Mouse (Mus musculus) heart, embryonic 15.5 days (tissue): ENCODE measurements at regions not wholly inside any gene's neighbourhood (a gene's known extent, or its start where the extent isn't known, plus 50 kb on each side); places are given as distances from the start of the nearest gene placed in this dataset.

Experiments
- ATAC-seq: fragments of 200-750 bp; cut with Nextera tagmentation; replicated peaks from 2 replicates; pipeline ENCODE4 v1.8.0; 2017; ENCODE audit warnings: low read depth, moderate TSS enrichment; ENCODE audit not compliant: insufficient number of reproducible peaks, insufficient read depth, low FRiP score
- H3K27ac ChIP-seq: fragments of 300-500 bp; sonication (generic); 2 replicates; pipeline ENCODE4 v1.5.1; 2015; ENCODE audit warnings: mild to moderate bottlenecking, inconsistent platforms
- H3K27me3 ChIP-seq: fragments of 300-500 bp; sonication (generic); 2 replicates; pipeline ENCODE4 v1.6.1; 2015; ENCODE audit warnings: inconsistent platforms
- H3K36me3 ChIP-seq: fragments of 300-500 bp; sonication (generic); 2 replicates; pipeline ENCODE4 v1.6.1; 2015; ENCODE audit warnings: mild to moderate bottlenecking, inconsistent platforms
- H3K4me1 ChIP-seq: fragments of 300-500 bp; sonication (generic); replicated peaks from 2 replicates; pipeline ENCODE4 v1.6.1; 2015; ENCODE audit warnings: inconsistent platforms
- H3K4me2 ChIP-seq: fragments of 300-500 bp; sonication (generic); 2 replicates; pipeline ENCODE4 v1.6.1; 2015; ENCODE audit warnings: inconsistent platforms, mild to moderate bottlenecking, moderate library complexity
- H3K4me3 ChIP-seq: fragments of 300-500 bp; sonication (generic); 2 replicates; pipeline ENCODE4 v1.5.1; 2015; ENCODE audit warnings: mild to moderate bottlenecking, inconsistent platforms
- H3K9ac ChIP-seq: fragments of 300-500 bp; sonication (generic); 2 replicates; pipeline ENCODE4 v1.6.1; 2015; ENCODE audit warnings: mild to moderate bottlenecking, inconsistent platforms
- H3K9me3 ChIP-seq: fragments of 300-500 bp; sonication (generic); replicated peaks from 2 replicates; pipeline ENCODE4 v1.6.1; 2016; ENCODE audit warnings: inconsistent platforms
- WGBS: fragments of 180-500 bp; shearing (Covaris S2); methylation state at CpG from one replicate; pipeline ENCODE4 v1.1.7; 2015; ENCODE audit warnings: mixed read lengths; 5-methylcytosine and 5-hydroxymethylcytosine counted together

- no peaks in the 10 kb centered on the region for H3K36me3 ChIP-seq
- no peak overlapping the region for H3K4me3 ChIP-seq
- no peak overlapping the region for H3K27ac ChIP-seq
- WGBS, result 47% methylated on average over 4 of the region's 4 CpGs
- no peaks in the 10 kb centered on the region; the same call in 1 of the 2 replicates for H3K4me1 ChIP-seq
- no peaks in the 10 kb centered on the region for H3K27me3 ChIP-seq
- H3K4me2 ChIP-seq, result no peak overlapping the region
- ATAC-seq, result no peak
- H3K9me3 ChIP-seq, result no peaks in the 10 kb centered on the region
- no peak overlapping the region for H3K9ac ChIP-seq
These were observed 84.1 kb upstream of the Irs2 start for GRCm38 (mm10) chr8:11092348-11092747.

GRCm38 (mm10) chr8:11091675-11092345, 83.6 kb upstream of the Irs2 start:
- Histone ChIP-seq H3K4me1 (no peaks in the 10 kb centered on the region; the same call in 1 of the 2 replicates), H3K9me3 (no peaks in the 10 kb centered on the region), H3K27me3 (no peaks in the 10 kb centered on the region), H3K27ac (no peak overlapping the region), H3K9ac (no peak overlapping the region), H3K4me3 (no peak overlapping the region), H3K4me2 (no peak overlapping the region), H3K36me3 (no peaks in the 10 kb centered on the region)
- WGBS, result 39% methylated on average over 3 of the region's 3 CpGs
- ATAC-seq, result no peak

- H3K9ac ChIP-seq, result no peak overlapping the region
- 42% methylated on average over 12 of the region's 12 CpGs for whole genome bisulfite sequencing
- no peaks in the 10 kb centered on the region for H3K9me3 ChIP-seq
- H3K4me3 ChIP-seq, result no peak overlapping the region
- no peaks in the 10 kb centered on the region for H3K27me3 ChIP-seq
- H3K36me3 ChIP-seq, result no peaks in the 10 kb centered on the region
- no peak overlapping the region for H3K27ac ChIP-seq
- no peaks in the 10 kb centered on the region; the same call in 1 of the 2 replicates for H3K4me1 ChIP-seq
- H3K4me2 ChIP-seq, result no peak overlapping the region
- ATAC-seq, result no peak
These were observed 80.8 kb upstream of the Irs2 start for GRCm38 (mm10) chr8:11088946-11089665.

- H3K9ac ChIP-seq, result no peak overlapping the region
These were observed 77.0 kb upstream of the Irs2 start for GRCm38 (mm10) chr8:11085244-11085643.

GRCm38 (mm10) chr8:11084051-11084533, 75.8 kb upstream of the Irs2 start:
- no peak overlapping the region for H3K4me2 ChIP-seq
- H3K4me1 ChIP-seq, result peaks cover 3% of the 10 kb centered on the region
- H3K27me3 ChIP-seq, result no peaks in the 10 kb centered on the region
- H3K27ac ChIP-seq, result no peak overlapping the region
- WGBS, result 47% methylated on average over 2 of the region's 2 CpGs
- no peaks in the 10 kb centered on the region for H3K9me3 ChIP-seq
- no peak overlapping the region for H3K4me3 ChIP-seq
- H3K36me3 ChIP-seq, result no peaks in the 10 kb centered on the region
- ATAC-seq, result no peak
- H3K9ac ChIP-seq, result no peak overlapping the region

More at GRCm38 (mm10) chr8:11085244-11085643, 77.0 kb upstream of the Irs2 start:
- Histone ChIP-seq H3K9me3 (no peaks in the 10 kb centered on the region), H3K4me1 (no peaks in the 10 kb centered on the region; the same call in 1 of the 2 replicates), H3K36me3 (no peaks in the 10 kb centered on the region), H3K4me3 (no peak overlapping the region), H3K27ac (no peak overlapping the region), H3K27me3 (no peaks in the 10 kb centered on the region), H3K4me2 (no peak overlapping the region)
- WGBS, result 60% methylated on average over 1 of the region's 1 CpGs
- no peak for ATAC-seq

GRCm38 (mm10) chr8:11080813-11081212, 72.6 kb upstream of the Irs2 start:
- Histone ChIP-seq H3K9me3 (no peaks in the 10 kb centered on the region), H3K36me3 (no peaks in the 10 kb centered on the region), H3K27me3 (no peaks in the 10 kb centered on the region), H3K4me1 (peaks cover 8% of the 10 kb centered on the region), H3K9ac (no peak overlapping the region), H3K4me2 (no peak overlapping the region), H3K4me3 (no peak overlapping the region), H3K27ac (no peak overlapping the region)
- ATAC-seq, result no peak
- 73% methylated on average over 2 of the region's 2 CpGs for WGBS

GRCm38 (mm10) chr8:11079805-11080204, 71.5 kb upstream of the Irs2 start:
- WGBS, result 45% methylated on average over 11 of the region's 11 CpGs
- H3K4me3 ChIP-seq, result no peak overlapping the region
- H3K36me3 ChIP-seq, result no peaks in the 10 kb centered on the region
- no peaks in the 10 kb centered on the region for H3K27me3 ChIP-seq
- no peaks in the 10 kb centered on the region for H3K9me3 ChIP-seq
- no peak overlapping the region for H3K27ac ChIP-seq
- no peak overlapping the region for H3K4me2 ChIP-seq
- peaks cover 8% of the 10 kb centered on the region for H3K4me1 ChIP-seq
- no peak for ATAC-seq
- H3K9ac ChIP-seq, result no peak overlapping the region

GRCm38 (mm10) chr8:11077138-11077537, 68.9 kb upstream of the Irs2 start:
- peak; percentile 35; the same call in 1 of the 2 replicates for ATAC-seq
- peak overlapping the region; percentile 42; the same call in 1 of the 2 replicates for H3K27ac ChIP-seq
- H3K4me2 ChIP-seq, result peak overlapping the region; percentile 39

GRCm38 (mm10) chr8:11071162-11071561, 62.9 kb upstream of the Irs2 start:
- WGBS, result 53% methylated on average over 2 of the region's 2 CpGs
- ATAC-seq, result no peak
- H3K9ac ChIP-seq, result no peak overlapping the region
- H3K4me2 ChIP-seq, result no peak overlapping the region
- H3K4me3 ChIP-seq, result no peak overlapping the region
- no peaks in the 10 kb centered on the region for H3K27me3 ChIP-seq
- no peak overlapping the region for H3K27ac ChIP-seq
- H3K4me1 ChIP-seq, result no peaks in the 10 kb centered on the region
- H3K36me3 ChIP-seq, result no peaks in the 10 kb centered on the region
- no peaks in the 10 kb centered on the region for H3K9me3 ChIP-seq

More at GRCm38 (mm10) chr8:11077138-11077537, 68.9 kb upstream of the Irs2 start:
- Histone ChIP-seq H3K4me3 (no peak overlapping the region; the same call in 1 of the 2 replicates), H3K9me3 (no peaks in the 10 kb centered on the region), H3K9ac (no peak overlapping the region), H3K4me1 (peaks cover 8% of the 10 kb centered on the region), H3K27me3 (no peaks in the 10 kb centered on the region), H3K36me3 (no peaks in the 10 kb centered on the region)
- 41% methylated on average over 9 of the region's 9 CpGs for WGBS

DNA sequence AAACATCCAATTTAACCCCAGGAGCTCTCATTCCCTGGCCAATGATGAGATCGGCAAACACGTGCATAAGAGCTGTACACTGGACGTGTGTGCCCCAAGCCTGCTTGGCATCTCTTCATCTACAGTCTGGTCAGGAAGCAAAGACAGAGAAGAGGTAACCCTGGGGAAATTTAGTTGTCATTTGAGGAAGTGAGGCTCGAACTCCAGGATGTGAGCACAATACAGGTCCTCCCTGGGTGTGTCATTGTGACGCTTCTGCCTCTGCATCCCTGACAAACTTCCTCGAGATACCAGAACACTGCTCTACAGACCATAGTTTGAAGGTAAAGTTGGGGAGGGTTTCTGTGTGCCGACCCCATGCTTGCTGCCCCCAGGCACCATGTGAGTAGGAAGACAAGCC, 59.2 kb upstream of the Irs2 start:
- no peak overlapping the region for H3K4me2 ChIP-seq
- WGBS, result 73% methylated on average over 7 of the region's 7 CpGs
- ATAC-seq, result no peak
- no peaks in the 10 kb centered on the region for H3K27me3 ChIP-seq
- no peaks in the 10 kb centered on the region for H3K36me3 ChIP-seq
- H3K4me1 ChIP-seq, result no peaks in the 10 kb centered on the region
- no peak overlapping the region for H3K9ac ChIP-seq
- H3K9me3 ChIP-seq, result no peaks in the 10 kb centered on the region
- H3K4me3 ChIP-seq, result no peak overlapping the region
- H3K27ac ChIP-seq, result no peak overlapping the region

GRCm38 (mm10) chr8:11065990-11066389, 57.7 kb upstream of the Irs2 start:
- H3K9ac ChIP-seq, result no peak overlapping the region
- no peaks in the 10 kb centered on the region for H3K9me3 ChIP-seq
- no peak for ATAC-seq
- no peaks in the 10 kb centered on the region for H3K36me3 ChIP-seq
- no peaks in the 10 kb centered on the region for H3K4me1 ChIP-seq
- no peak overlapping the region for H3K27ac ChIP-seq
- no peak overlapping the region for H3K4me3 ChIP-seq
- H3K4me2 ChIP-seq, result no peak overlapping the region
- no peaks in the 10 kb centered on the region for H3K27me3 ChIP-seq
- WGBS, result 88% methylated on average over 9 of the region's 9 CpGs
